Mouse (Mus musculus) bone marrow macrophage, adult 2 months (primary cell): ENCODE data around the gene Rasal1.

Source experiments
- CTCF ChIP-seq: IDR thresholded peaks from 2 replicates; pipeline ENCODE4 v1.5.1; 2012; ENCODE audit warnings: low read depth, mild to moderate bottlenecking, low read length, moderate library complexity
- POLR2A ChIP-seq: IDR thresholded peaks from 2 replicates; pipeline ENCODE4 v1.6.1; 2012; ENCODE audit warnings: mild to moderate bottlenecking, low read depth, low read length, borderline replicate concordance

DNA sequence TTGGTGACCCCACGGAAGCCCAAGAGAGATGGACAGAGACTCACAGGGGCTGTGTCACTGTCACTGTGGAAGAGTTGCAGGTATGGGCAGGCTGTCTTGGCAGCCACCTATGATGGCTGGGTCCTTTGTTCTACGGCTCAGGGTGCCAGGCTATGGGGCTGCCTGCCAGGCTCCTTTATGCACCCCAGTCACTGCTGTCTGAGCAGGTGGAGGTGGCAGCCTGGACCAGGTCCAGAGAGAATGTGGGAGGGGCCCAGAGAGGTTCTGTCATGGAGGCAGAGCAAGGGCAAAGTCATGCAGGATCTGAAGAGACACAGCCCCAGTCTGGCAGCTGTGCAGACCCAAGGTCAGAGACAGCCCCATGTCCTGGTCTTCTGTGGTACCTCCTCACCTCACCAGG is 54.4 kb downstream of the Rasal1 start:
- no peak for TF ChIP-seq CTCF
- TF ChIP-seq POLR2A = no peak
